Mouse (Mus musculus) retina, adult 2 months (tissue): ENCODE results near the gene Mllt10.

ENCODE experiments used
- DNase-seq: peaks from one replicate; pipeline ENCODE4 v3.0.0-alpha.2; 2012; ENCODE audit warnings: low read depth, low spot score

Gene Mllt10

GRCm38 (mm10) chr2:18195285-18195684 is 140.2 kb downstream of the Mllt10 start:
- no peak for DNase-seq

GRCm38 (mm10) chr2:18195691-18196396 is 140.8 kb downstream of the Mllt10 start:
- DNase-seq: no peak

- DNase-seq: no peak
Observed at GRCm38 (mm10) chr2:18201820-18202462, 146.9 kb downstream of the Mllt10 start.

DNA sequence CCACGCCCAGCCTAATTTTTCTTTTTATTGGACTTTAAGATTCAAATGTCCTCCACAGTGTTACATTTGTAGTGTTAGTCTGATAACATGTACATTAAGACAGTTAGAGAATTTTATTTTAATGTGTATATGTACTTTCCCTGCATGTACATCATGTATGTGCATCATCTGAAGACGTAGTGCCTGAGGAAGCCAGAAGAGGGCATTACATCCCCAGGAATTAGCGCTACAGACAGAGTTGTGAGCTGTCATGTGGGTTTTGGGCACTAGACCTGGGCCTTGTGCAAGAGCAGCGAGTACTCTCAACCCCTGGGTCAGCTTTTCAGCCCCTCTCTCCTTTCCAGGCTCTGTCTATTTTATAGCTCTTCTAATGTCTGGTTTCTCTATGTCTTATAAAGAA is 147.9 kb downstream of the Mllt10 start:
- DNase-seq: no peak

- DNase-seq: peak; percentile 30
Observed at GRCm38 (mm10) chr2:18205118-18205517, 150.1 kb downstream of the Mllt10 start.

DNA sequence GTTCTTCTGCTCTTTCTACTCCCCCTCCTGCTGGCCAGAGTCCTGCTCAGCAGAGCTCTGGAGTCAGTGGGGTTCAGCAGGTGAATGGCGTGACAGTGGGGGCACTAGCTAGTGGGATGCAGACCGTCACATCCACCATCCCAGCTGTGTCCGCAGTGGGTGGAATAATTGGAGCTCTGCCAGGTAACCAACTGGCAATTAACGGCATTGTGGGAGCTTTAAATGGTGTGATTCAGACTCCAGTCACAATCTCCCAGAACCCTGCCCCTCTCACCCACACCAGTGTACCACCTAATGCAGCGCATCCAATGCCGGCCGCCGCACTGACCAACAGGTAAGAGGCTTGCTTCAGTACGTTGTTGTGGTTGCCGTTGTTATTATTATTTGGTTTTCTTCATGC is 151.8 kb downstream of the Mllt10 start:
- no peak for DNase-seq

DNA sequence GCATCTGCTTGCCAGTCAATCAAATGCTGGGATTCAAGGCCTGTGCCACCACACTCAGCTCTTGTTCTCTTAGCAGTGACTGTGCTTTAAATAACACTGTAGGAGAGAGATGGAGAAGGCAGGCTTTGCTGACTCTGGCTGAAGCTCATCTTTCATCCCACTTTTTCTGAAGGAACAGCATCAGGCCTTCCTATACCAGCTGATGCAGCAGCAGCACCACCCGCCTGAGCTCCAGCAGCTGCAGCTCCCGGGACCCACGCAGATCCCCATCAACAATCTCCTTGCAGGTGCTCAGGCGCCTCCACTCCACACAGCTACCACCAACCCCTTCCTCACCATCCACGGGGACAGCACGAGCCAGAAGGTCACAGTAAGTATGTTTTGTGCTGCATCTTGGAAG is 153.5 kb downstream of the Mllt10 start:
- no peak for DNase-seq

GRCm38 (mm10) chr2:18209211-18209823 is 154.3 kb downstream of the Mllt10 start:
- DNase-seq: no peak

DNA sequence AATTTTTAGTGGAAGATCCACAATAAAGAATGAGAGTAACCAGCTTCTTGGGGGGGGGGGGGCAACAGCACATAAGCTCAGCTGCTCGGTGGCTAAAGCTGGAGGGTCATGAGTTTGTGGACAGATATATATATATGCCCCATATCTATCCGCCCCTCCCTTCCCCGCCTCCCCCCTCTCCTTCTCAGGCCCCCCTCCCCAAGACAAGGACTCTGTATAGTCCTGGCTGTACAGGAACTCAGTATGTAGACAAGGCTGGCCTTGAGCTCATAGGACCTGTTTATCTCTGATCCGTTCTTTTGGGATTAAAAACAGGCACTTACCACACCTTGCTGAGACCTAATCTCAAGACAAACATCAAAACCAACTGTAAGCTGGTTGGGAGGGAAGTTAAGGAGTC is 154.9 kb downstream of the Mllt10 start:
- DNase-seq: no peak

GRCm38 (mm10) chr2:18214031-18214430 is 159.0 kb downstream of the Mllt10 start:
- no peak for DNase-seq

DNA sequence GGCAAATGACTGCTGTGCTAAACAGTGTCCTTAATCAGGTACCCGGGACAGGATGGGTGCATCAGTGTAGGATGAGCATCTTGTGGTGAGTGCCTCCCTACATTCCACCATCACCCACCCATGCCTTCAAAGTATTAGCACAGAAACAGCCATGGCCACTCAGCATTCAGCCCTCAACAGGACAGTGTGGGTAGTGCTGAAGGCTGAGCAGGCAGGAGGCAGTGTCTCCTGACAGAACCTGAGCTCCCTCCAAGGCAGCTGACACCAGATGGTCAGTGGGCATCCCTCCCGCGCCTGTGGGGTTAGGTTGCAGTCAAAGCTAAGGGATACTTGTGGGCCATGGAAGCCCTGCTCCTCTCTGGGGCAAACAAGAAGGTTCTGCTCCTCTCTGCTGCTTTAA is 162.8 kb downstream of the Mllt10 start:
- DNase-seq: no peak

DNA sequence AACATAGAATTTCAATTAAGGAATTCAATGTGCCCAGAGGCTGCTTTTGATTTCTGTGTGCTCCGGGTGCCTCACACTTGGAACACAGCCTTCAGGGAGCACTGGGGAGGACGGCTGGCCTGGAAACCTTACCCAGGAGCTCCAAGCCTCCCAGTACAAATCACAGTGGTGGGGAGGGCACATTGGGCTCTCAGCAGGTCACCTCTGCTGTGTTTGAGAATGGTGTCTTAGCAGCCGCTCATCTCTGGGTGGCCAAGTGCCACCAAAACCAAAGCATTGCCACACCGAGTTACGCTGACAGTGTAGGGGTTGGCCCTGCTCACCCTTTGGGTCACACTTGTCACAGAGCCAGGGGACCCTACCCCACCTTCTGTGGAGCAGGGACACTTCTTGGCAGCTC is 163.5 kb downstream of the Mllt10 start:
- DNase-seq: no peak

DNA sequence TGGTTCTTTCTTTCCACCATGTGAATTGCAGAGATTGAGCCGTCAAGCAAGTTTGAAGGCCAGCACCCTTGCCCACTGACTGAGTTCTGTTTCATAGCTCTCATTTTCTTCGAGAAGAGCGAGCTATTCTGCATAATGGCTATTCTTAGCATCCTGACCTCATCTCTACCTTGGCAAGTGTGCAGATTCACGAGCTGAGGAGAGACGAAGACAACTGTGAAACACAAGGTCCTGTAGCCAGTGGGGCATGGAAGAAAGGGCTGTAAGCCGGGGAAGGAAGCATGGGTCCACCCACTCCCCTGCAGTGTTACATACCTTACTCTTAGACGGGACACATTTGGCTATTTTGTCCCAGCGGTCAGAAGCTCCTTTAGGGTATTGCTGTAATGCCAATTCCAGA is 164.1 kb downstream of the Mllt10 start:
- no peak for DNase-seq

GRCm38 (mm10) chr2:18219569-18219968 is 164.5 kb downstream of the Mllt10 start:
- no peak for DNase-seq

DNA sequence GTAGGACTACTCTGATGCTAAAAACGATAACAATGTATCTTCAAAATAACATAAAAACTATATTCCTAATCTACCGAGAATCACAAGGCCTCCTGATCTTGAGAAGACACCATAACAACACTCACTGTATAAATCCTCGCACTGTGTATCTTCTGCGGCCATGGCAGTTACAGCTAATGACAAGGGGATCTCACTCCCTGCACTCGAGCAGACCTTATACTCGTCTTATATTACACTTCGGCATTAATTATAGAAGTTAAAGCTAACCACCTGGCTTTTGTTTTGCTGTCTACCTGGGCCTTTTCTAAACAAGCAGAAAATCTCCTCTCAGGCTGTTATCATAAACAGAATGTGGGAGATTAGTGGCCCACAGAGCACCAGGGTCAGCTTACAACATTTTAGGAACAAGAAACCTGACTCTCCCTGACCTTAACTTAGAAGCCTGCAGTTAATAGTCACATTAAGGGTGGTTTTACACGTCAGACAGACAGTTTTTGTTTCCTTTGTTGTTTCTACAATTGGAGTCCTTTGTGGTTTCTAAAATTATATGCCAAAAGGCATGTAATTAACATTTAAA is 173.5 kb downstream of the Mllt10 start:
- no peak for DNase-seq

DNA sequence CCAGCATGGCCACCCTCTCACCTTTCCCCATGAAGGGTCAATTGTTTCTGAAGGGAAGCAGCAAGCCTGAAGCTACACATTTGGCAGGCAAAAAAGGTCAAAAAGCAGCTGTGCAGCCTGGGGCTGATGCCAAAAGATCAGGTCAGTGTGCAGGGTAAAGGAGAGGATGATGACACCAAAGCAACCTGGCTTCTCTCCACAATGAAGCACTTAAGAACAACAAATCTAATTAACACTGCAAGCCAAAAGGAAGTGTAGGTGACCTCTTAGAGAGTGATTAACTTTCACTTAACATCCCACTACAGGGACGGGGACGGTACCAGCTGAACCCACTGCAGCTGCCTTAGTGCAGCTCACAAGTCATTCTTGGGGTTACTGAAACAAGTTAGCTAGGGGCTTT is 174.2 kb downstream of the Mllt10 start:
- no peak for DNase-seq

DNA sequence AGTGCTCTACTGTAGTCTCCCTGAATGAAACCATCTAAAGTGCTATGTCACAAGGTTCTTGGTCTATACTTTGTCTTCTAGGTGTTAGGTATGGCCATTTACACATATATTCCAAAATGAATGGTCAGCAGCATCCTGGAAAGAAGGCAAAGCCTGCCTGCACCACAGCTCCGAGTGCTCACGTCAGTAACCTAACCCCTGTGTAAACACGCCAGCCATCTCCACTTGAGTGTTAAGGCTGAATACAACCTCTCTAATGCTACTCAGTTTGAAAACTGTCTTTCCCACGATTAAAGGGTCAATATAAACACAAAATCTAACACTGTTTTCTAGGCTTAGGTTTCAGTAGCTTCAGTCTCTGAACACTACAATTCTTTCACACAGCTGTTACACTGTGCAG is 176.1 kb downstream of the Mllt10 start:
- DNase-seq: no peak

DNA sequence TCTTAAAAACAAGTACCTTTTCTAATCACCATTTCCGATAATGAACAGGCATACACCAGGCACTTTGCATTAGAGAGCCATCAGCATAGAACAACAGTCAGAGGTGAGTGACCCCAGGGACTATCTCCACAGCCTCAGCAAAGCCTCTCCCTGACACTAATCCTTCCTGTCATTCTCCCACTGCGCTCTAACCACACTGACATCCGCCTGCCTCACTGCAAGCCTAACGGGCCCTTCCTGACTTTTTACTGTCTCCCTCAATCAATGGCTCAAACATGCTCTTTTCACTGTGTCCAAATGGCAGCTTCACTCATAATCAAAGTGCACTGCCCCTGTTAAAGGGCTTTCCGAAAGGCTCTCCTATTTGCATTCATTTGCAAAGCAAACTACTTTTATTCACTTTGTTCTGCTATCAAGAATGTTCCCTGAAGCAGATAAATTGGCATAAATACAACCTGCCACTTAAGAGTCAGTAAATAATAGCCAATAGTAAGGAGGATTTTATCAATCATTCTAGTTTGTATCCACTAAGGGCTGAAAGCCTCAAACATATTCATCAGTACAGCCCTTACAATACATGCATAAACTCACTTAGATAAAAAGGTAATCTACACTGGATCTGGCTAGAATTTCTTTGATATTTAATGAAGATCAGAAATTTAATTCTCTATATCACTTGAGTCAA is 178.0 kb downstream of the Mllt10 start:
- DNase-seq: peak; percentile 40

GRCm38 (mm10) chr2:18235524-18235923 is 180.5 kb downstream of the Mllt10 start:
- DNase-seq: no peak

DNA sequence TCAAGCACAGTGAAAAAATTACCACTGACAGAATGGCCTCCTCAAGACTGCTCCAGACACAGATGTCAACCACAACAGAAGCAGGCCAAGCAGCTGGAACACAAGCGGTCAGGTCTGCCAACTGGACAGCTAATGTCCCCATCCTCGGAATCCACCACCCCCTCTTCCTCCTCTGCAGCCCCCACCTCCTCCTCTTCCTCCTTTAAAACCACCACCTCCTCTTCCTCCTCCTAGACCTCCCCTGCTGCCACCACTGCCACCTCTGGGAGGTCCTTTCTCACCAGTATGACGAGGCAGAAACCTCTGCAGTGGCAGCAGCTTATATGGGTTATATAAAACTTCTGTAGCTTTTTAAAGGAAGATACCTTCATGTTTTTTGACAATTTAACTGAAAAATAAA is 194.2 kb downstream of the Mllt10 start:
- no peak for DNase-seq
